Mouse (Mus musculus): ENCODE data around the gene Enpep.

GRCm38 (mm10) chr3:129289536-129289935, 43.0 kb downstream of the Enpep start:
- TF ChIP-seq CTCF (conservative IDR thresholded peaks at IDR 0.05 in 1 of 2, IDR thresholded peaks at IDR 0.05 in 1 of 2; ENCODE audit: low read depth in 2 of 2, low read length in 2 of 2), result no peak
- no peak for TF ChIP-seq ZNF384 (IDR thresholded peaks at IDR 0.05; ENCODE audit: low read depth, low read length)
- no peak for TF ChIP-seq POLR2A (IDR thresholded peaks at IDR 0.05; ENCODE audit: low read depth, low read length)
- TF ChIP-seq GABPA (IDR thresholded peaks at IDR 0.05; ENCODE audit: insufficient replicate concordance, low read depth, low read length), result no peak
